Mouse (Mus musculus): Measurements from ENCODE around the gene Kcnmb3. TPM values are rescaled to one million over a fixed set of nuclear protein-coding genes. Genes with fewer than 3 reads are reported as not detected.

Kcnmb3 gene
- polyA plus RNA-seq, 1 experiment from 2014 or later, result not detected

Other genes with a start within 250 kb of the Kcnmb3 start
- gene Zmat3, start 126.2 kb downstream of the Kcnmb3 start, polyA plus RNA-seq (2015; fragmentation: Nextera tagmentation; extraction: Ambion mirVana), result 7.6 and 8.2 TPM in 2 replicates
- 14.2 and 14.7 TPM in 2 replicates for gene Pik3ca, start 94.6 kb downstream of the Kcnmb3 start, polyA plus RNA-seq (2015; fragmentation: Nextera tagmentation; extraction: Ambion mirVana)
- 37.4 and 37.6 TPM in 2 replicates for gene Zfp639, start 18.0 kb upstream of the Kcnmb3 start, polyA plus RNA-seq (2015; fragmentation: Nextera tagmentation; extraction: Ambion mirVana)
- 39.2 and 43.7 TPM in 2 replicates for gene Mfn1, start 37.2 kb upstream of the Kcnmb3 start, polyA plus RNA-seq (2015; fragmentation: Nextera tagmentation; extraction: Ambion mirVana)
- gene Gnb4, start 124.4 kb upstream of the Kcnmb3 start, polyA plus RNA-seq (2015; fragmentation: Nextera tagmentation; extraction: Ambion mirVana), result 79.5 and 80.8 TPM in 2 replicates
- gene Actl6a, start 214.1 kb upstream of the Kcnmb3 start, polyA plus RNA-seq (2015; fragmentation: Nextera tagmentation; extraction: Ambion mirVana), result 104 and 105 TPM in 2 replicates
- gene Ndufb5, start 244.8 kb upstream of the Kcnmb3 start, polyA plus RNA-seq (2015; fragmentation: Nextera tagmentation; extraction: Ambion mirVana), result 323 and 339 TPM in 2 replicates
- gene Mrpl47, start 245.4 kb upstream of the Kcnmb3 start, polyA plus RNA-seq (2015; fragmentation: Nextera tagmentation; extraction: Ambion mirVana), result 35.6 and 36.5 TPM in 2 replicates